Mouse (Mus musculus) heart, embryonic 12.5 days (tissue): ENCODE data around the gene Add3. TPM values are rescaled to one million over a fixed set of nuclear protein-coding genes. Genes with fewer than 3 reads are reported as not detected.

Source experiments
- ATAC-seq: fragments of 200-750 bp; cut with Nextera tagmentation; 2 replicates; pipeline ENCODE4 v1.8.0; 2017; ENCODE audit warnings: moderate TSS enrichment, moderate library complexity; ENCODE audit not compliant: insufficient number of reproducible peaks, low FRiP score
- H3K27ac ChIP-seq: fragments of 300-500 bp; sonication (generic); 2 replicates; pipeline ENCODE4 v1.5.1; 2016; ENCODE audit warnings: mild to moderate bottlenecking, moderate library complexity; ENCODE audit not compliant: poor library complexity, severe bottlenecking
- H3K27me3 ChIP-seq: fragments of 300-500 bp; sonication (generic); replicated peaks from 2 replicates; pipeline ENCODE4 v1.6.1; 2016; ENCODE audit warnings: mild to moderate bottlenecking, moderate library complexity
- H3K36me3 ChIP-seq: fragments of 300-500 bp; sonication (generic); 2 replicates; pipeline ENCODE4 v1.6.1; 2016; ENCODE audit warnings: mild to moderate bottlenecking, moderate library complexity
- H3K4me1 ChIP-seq: fragments of 300-500 bp; sonication (generic); replicated peaks from 2 replicates; pipeline ENCODE4 v1.6.1; 2016; ENCODE audit warnings: mild to moderate bottlenecking
- H3K4me2 ChIP-seq: fragments of 300-500 bp; sonication (generic); 2 replicates; pipeline ENCODE4 v1.6.1; 2016; ENCODE audit warnings: mild to moderate bottlenecking, moderate library complexity
- H3K4me3 ChIP-seq: fragments of 300-500 bp; sonication (generic); 2 replicates; pipeline ENCODE4 v1.5.1; 2016; ENCODE audit warnings: mild to moderate bottlenecking
- H3K9ac ChIP-seq: fragments of 300-500 bp; sonication (generic); 2 replicates; pipeline ENCODE4 v1.6.1; 2016; ENCODE audit warnings: mild to moderate bottlenecking, moderate library complexity
- H3K9me3 ChIP-seq: fragments of 300-500 bp; sonication (generic); replicated peaks from 2 replicates; pipeline ENCODE4 v1.6.1; 2016; ENCODE audit warnings: mild to moderate bottlenecking, moderate library complexity
- WGBS: fragments of 180-500 bp; shearing (Covaris S2); methylation state at CpG from one replicate; pipeline ENCODE4 v1.1.7; 2016; 5-methylcytosine and 5-hydroxymethylcytosine counted together
- polyA plus RNA-seq: library from polyadenylated mRNA; unstranded; fragments of >200 nt; fragmentation: Nextera tagmentation; extraction: Ambion mirVana; gene quantifications from 2 replicates; pipeline ENCODE4 v1.2.1, GENCODE M21; 2016

Add3 gene
- polyA plus RNA-seq, 1 experiment from 2014 or later, result 154 TPM

GRCm38 (mm10) chr19:53262061-53262460, 121.8 kb downstream of the Add3 start:
- Histone ChIP-seq H3K27ac (no peak overlapping the region), H3K4me2 (no peak overlapping the region), H3K9me3 (no peaks in the 10 kb centered on the region), H3K36me3 (no peaks in the 10 kb centered on the region), H3K4me1 (peaks cover 34% of the 10 kb centered on the region), H3K27me3 (no peaks in the 10 kb centered on the region), H3K9ac (no peak overlapping the region), H3K4me3 (no peak overlapping the region)
- ATAC-seq, result no peak
- 75% methylated on average over 7 of the region's 7 CpGs for WGBS

DNA sequence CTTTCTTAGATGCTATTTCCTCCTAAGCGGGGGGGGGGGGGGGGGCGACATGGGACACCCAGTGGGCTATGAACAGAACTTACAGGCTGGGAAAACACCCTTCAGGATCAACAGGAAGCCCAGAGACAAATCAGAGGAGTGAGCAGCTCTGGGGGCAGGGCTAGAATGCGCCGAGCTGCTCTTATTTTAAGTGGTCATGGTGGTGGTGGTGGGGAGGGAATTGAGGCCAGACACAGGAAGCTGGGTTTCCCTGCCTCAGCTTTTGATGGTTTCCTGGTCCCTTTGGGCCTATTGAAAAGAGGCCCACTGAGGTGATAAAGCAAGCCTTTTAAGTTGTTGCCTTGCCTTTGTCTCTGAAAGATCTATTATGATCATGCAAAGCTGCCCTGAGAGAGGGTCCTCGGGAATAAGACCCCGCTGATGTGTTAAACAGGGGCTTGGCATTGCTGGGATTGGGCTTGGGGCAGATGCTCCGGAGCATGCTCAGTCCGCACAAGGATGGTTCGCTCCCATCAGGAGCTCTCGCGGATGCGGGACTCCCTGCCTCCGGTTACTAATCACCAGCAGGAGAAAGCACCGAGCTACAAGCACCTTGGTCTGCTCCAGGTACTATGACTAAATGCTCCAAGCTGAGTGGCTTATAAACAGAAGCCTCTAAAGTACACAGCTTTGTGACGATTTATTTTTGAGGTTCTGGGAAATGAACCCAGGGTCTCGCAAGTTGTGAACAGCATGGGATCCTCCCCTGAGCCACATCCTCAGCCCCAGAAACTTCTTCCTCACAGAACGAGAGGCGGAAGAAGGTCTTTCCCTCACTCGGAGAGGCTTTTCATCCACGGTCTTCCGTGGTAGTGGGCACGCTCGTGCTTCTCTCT, 123.9 kb downstream of the Add3 start:
- Histone ChIP-seq H3K4me2 (no peak overlapping the region), H3K27ac (no peak overlapping the region), H3K9ac (no peak overlapping the region), H3K36me3 (no peaks in the 10 kb centered on the region), H3K4me1 (peaks cover 24% of the 10 kb centered on the region), H3K27me3 (no peaks in the 10 kb centered on the region), H3K9me3 (no peaks in the 10 kb centered on the region), H3K4me3 (no peak overlapping the region)
- 32% methylated on average over 23 of the region's 23 CpGs for WGBS
- ATAC-seq, result no peak

- no peak overlapping the region for H3K4me3 ChIP-seq
- peaks cover 17% of the 10 kb centered on the region; the same call in 1 of the 2 replicates for H3K4me1 ChIP-seq
- H3K9ac ChIP-seq, result no peak overlapping the region
- H3K36me3 ChIP-seq, result no peaks in the 10 kb centered on the region
- no peak; the same call in 1 of the 2 replicates for ATAC-seq
- H3K4me2 ChIP-seq, result no peak overlapping the region
- H3K9me3 ChIP-seq, result no peaks in the 10 kb centered on the region
- no peaks in the 10 kb centered on the region for H3K27me3 ChIP-seq
- no peak overlapping the region for H3K27ac ChIP-seq
- 55% methylated on average over 12 of the region's 12 CpGs for WGBS
Measured at GRCm38 (mm10) chr19:53264821-53265727, 124.8 kb downstream of the Add3 start.

DNA sequence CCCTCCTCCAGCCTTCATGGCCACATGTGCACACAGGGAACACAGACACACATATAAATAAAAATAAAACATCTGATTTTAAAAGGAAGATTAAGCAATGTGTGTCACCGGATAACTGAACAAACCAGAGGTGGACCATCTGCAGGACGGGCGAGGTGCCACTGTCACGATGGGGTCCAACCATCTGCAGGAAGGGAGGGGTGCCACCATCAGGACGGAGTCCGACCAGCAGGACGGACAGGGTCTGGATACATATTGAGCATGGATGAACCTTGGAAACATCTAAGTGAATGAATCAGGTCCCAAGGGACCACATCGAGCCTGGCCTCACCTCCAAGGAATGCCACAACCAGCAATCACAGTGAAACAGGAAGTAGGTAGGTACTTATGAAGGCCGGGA, 127.1 kb downstream of the Add3 start:
- no peak for ATAC-seq
- no peaks in the 10 kb centered on the region for H3K36me3 ChIP-seq
- no peak overlapping the region for H3K4me2 ChIP-seq
- no peak overlapping the region for H3K4me3 ChIP-seq
- no peak overlapping the region for H3K9ac ChIP-seq
- H3K9me3 ChIP-seq, result no peaks in the 10 kb centered on the region
- H3K27me3 ChIP-seq, result no peaks in the 10 kb centered on the region
- WGBS, result 85% methylated on average over 9 of the region's 9 CpGs
- H3K4me1 ChIP-seq, result peaks cover 17% of the 10 kb centered on the region; the same call in 1 of the 2 replicates
- H3K27ac ChIP-seq, result no peak overlapping the region

DNA sequence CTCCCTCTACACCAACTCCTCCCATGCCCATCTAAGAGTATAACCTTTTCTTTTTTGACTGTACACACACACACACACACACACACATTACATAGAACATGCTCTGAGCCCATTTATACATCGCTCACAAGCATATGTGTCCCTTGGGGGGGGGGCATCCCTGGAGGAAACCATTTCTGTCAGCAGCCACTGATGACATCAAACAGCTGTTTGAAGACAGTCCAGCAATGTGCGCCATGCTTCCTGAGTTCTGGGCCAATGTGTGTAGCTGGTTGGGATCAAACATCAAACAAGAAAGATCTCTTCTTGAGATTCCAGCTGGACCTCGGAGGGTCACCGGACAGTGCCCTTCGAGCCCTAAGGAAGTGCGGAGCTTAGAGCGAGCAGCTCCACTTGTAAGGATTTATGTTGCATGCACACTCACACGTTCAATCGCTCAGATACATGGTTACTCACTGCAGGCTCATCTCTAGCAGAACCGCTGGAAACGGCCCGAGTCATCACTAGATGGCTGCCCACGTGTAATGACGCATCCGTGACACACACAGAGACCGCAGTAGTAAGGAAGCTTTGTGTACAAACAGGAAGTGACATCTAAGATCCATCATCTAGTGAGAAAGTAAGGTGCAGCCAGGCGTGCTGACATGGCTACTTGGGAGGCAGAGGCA, 132.9 kb downstream of the Add3 start:
- H3K27me3 ChIP-seq, result no peaks in the 10 kb centered on the region
- no peak overlapping the region for H3K9ac ChIP-seq
- no peaks in the 10 kb centered on the region for H3K36me3 ChIP-seq
- WGBS, result 83% methylated on average over 17 of the region's 17 CpGs
- no peaks in the 10 kb centered on the region for H3K9me3 ChIP-seq
- no peak overlapping the region for H3K4me3 ChIP-seq
- no peak overlapping the region for H3K27ac ChIP-seq
- peaks cover 24% of the 10 kb centered on the region for H3K4me1 ChIP-seq
- ATAC-seq, result no peak
- no peak overlapping the region for H3K4me2 ChIP-seq

- Histone ChIP-seq H3K4me1 (peaks cover 28% of the 10 kb centered on the region), H3K27me3 (no peaks in the 10 kb centered on the region)
- WGBS, result 83% methylated on average over 23 of the region's 23 CpGs
Measured at GRCm38 (mm10) chr19:53273781-53274428, 133.7 kb downstream of the Add3 start.

DNA sequence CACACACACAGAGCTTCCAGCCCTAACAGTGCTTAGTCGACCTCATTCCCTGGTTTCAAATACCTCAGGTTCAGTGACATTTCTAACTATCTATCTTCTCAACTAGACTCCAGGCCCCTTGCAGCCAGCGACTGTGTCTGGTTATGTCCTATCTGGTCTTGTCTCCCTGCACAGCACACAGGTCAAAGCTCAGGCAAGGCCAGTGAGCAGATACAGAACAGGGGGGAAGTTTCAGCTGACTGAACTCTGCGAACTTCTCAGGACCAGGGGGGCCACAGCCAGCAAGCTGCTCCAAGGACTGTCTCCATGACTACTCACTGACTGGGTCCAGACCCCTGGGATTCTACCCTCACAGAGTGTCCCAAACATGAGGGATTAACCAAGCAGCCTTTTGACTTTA, 135.0 kb downstream of the Add3 start:
- ATAC-seq, result no peak

More at GRCm38 (mm10) chr19:53273781-53274428, 133.7 kb downstream of the Add3 start:
- no peaks in the 10 kb centered on the region for H3K9me3 ChIP-seq
- H3K4me3 ChIP-seq, result no peak overlapping the region
- no peaks in the 10 kb centered on the region for H3K36me3 ChIP-seq
- no peak overlapping the region for H3K27ac ChIP-seq
- no peak overlapping the region for H3K4me2 ChIP-seq
- no peak overlapping the region for H3K9ac ChIP-seq
- no peak for ATAC-seq

DNA sequence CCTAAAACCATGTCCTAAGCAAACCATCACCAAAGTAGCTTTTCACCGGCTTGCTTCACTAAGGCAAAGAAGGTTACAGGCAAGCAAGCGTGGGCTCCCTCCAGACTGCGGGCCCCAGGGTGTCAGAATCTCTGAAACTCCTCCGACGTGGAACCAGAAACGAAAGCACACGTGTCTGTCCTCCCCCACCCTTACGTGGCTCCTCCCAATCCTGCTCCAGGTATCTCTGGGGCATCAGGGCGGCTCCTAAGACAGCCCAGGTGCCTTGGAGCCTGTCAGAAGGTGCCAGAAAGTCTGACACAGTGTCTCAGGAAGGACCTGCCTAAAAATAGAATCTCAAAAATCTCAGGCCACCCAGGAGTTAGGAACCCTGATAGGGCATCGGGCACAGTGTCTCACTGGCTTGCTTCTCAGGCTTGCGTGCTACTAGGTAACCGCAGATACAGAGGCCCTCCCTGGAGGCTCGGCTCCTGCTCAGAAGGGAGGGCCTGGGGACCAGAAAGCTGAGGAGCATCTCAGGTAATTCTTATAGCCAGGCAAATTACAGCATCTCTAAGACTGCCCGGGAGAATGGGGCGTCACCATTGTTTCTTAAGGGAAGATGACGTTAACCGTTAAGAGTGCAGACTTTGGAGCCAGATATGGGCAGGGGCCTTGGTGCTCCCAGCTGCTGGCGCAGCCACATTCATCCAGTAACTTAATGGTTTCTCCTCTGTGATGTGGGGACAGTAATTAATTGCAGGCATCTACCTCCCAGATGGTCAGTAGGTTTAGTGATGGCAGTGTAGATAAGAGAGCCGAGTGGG, 136.9 kb downstream of the Add3 start:
- 29% methylated on average over 19 of the region's 19 CpGs for WGBS
- Histone ChIP-seq H3K36me3 (no peaks in the 10 kb centered on the region), H3K4me3 (peak overlapping the region; percentile 19), H3K4me1 (peaks cover 35% of the 10 kb centered on the region), H3K27me3 (no peaks in the 10 kb centered on the region), H3K9me3 (no peaks in the 10 kb centered on the region), H3K9ac (peak overlapping the region; percentile 41; the same call in 1 of the 2 replicates), H3K4me2 (peak overlapping the region; percentile 59), H3K27ac (0 out of 2 replicates have a peak overlapping the region, but pooled peaks have one; percentile 11)
- ATAC-seq, result peak; percentile 25; the same call in 1 of the 2 replicates

More for the DNA sequence above, 135.0 kb downstream of the Add3 start:
- Histone ChIP-seq H3K4me3 (no peak overlapping the region), H3K9ac (no peak overlapping the region), H3K4me2 (no peak overlapping the region), H3K36me3 (no peaks in the 10 kb centered on the region), H3K9me3 (no peaks in the 10 kb centered on the region), H3K27ac (no peak overlapping the region), H3K4me1 (peaks cover 32% of the 10 kb centered on the region), H3K27me3 (no peaks in the 10 kb centered on the region)
- 14% methylated on average over 3 of the region's 3 CpGs for WGBS

- ATAC-seq, result no peak
Measured at GRCm38 (mm10) chr19:53278491-53279415, 138.5 kb downstream of the Add3 start.

More at GRCm38 (mm10) chr19:53278491-53279415, 138.5 kb downstream of the Add3 start:
- Histone ChIP-seq H3K4me2 (no peak overlapping the region), H3K36me3 (no peaks in the 10 kb centered on the region), H3K9me3 (no peaks in the 10 kb centered on the region), H3K27ac (no peak overlapping the region), H3K27me3 (no peaks in the 10 kb centered on the region), H3K4me3 (no peak overlapping the region), H3K4me1 (peaks cover 37% of the 10 kb centered on the region), H3K9ac (no peak overlapping the region)
- WGBS, result 71% methylated on average over 19 of the region's 19 CpGs
